Mouse (Mus musculus): ENCODE measurements at regions not wholly inside any gene's neighbourhood (a gene's known extent, or its start where the extent isn't known, plus 50 kb on each side); places are given as distances from the start of the nearest gene placed in this dataset.

- intact Hi-C loops (cut with DNase I), result loop anchor here (10.0 kb wide), 1 partner anchor 1108 kb away; the partner anchor contains the start of gene Pcdh7
These were observed 1104.9 kb downstream of the Pcdh7 start for GRCm38 (mm10) chr5:58822704-58823103.

GRCm38 (mm10) chr5:58825970-58826369 is 1108.2 kb downstream of the Pcdh7 start:
- intact Hi-C loops (cut with DNase I), result loop anchor here (10.0 kb wide), 1 partner anchor 1111 kb away; the partner anchor contains the start of gene Pcdh7

GRCm38 (mm10) chr5:58847001-58847400 is 1129.2 kb downstream of the Pcdh7 start:
- intact Hi-C loops (cut with DNase I), result no loop called here

GRCm38 (mm10) chr5:58858016-58858415 is 1140.2 kb downstream of the Pcdh7 start:
- intact Hi-C loops (cut with DNase I), result no loop called here

- intact Hi-C loops (cut with DNase I), result no loop called here
These were observed 1175.7 kb downstream of the Pcdh7 start for GRCm38 (mm10) chr5:58893493-58893892.

- intact Hi-C loops (cut with DNase I), result no loop called here
These were observed 1223.7 kb downstream of the Pcdh7 start for GRCm38 (mm10) chr5:58941436-58941835.

- intact Hi-C loops (cut with DNase I), result no loop called here
These were observed 1257.5 kb downstream of the Pcdh7 start for GRCm38 (mm10) chr5:58975268-58975667.

- intact Hi-C loops (cut with DNase I), result no loop called here
These were observed 1270.0 kb downstream of the Pcdh7 start for GRCm38 (mm10) chr5:58987754-58988153.
